Mouse (Mus musculus) ES-Bruce4 (cell line): Measurements from ENCODE around the gene Sh3bgrl3. TPM values are rescaled to one million over a fixed set of nuclear protein-coding genes. Genes with fewer than 3 reads are reported as not detected.
A peak's percentile ranks its signal among the peaks of the same experiment; 100 is the strongest.
"Not testable (repeated sequence)": the region's sequence is repeated elsewhere in the genome, so short reads cannot be mapped to it uniquely, and the experiment has no call there.

ENCODE experiments used
- H3K27ac ChIP-seq: 2 replicates; pipeline ENCODE4 v1.5.1; 2012; ENCODE audit warnings: low read length, inconsistent platforms; ENCODE audit not compliant: insufficient read depth
- H3K27me3 ChIP-seq: 2 replicates; pipeline ENCODE4 v1.6.1; 2012; ENCODE audit warnings: mild to moderate bottlenecking, low read length, inconsistent platforms; ENCODE audit not compliant: control insufficient read depth, poor library complexity, insufficient read depth, severe bottlenecking
- H3K36me3 ChIP-seq: 2 replicates; pipeline ENCODE4 v1.6.1; 2012; ENCODE audit warnings: inconsistent platforms, mild to moderate bottlenecking, low read length, moderate library complexity; ENCODE audit not compliant: control insufficient read depth, poor library complexity, insufficient read depth, severe bottlenecking
- H3K4me1 ChIP-seq: one replicate; pipeline ENCODE4 v1.8.1; 2011; ENCODE audit warnings: low read length; ENCODE audit not compliant: control insufficient read depth, insufficient read depth
- H3K4me3 ChIP-seq: 2 replicates; pipeline ENCODE4 v1.5.1; 2011; ENCODE audit warnings: low read depth, mild to moderate bottlenecking, low read length
- H3K9ac ChIP-seq: 2 replicates; pipeline ENCODE4 v1.6.1; 2012; ENCODE audit warnings: low read depth, mild to moderate bottlenecking, inconsistent platforms; ENCODE audit not compliant: poor library complexity, severe bottlenecking
- H3K9me3 ChIP-seq: replicated peaks from 2 replicates; pipeline ENCODE4 v1.6.1; 2012; ENCODE audit warnings: mild to moderate bottlenecking, low read length, inconsistent platforms; ENCODE audit not compliant: control insufficient read depth, poor library complexity, insufficient read depth, severe bottlenecking
- CTCF ChIP-seq: IDR thresholded peaks from one replicate; pipeline ENCODE4 v1.8.1; 2011; ENCODE audit warnings: low read depth, low read length
- EP300 ChIP-seq: IDR thresholded peaks from 2 replicates; pipeline ENCODE4 v1.6.1; 2011; ENCODE audit warnings: low read depth, low read length; ENCODE audit not compliant: insufficient read depth
- POLR2A ChIP-seq: IDR thresholded peaks from one replicate; pipeline ENCODE4 v1.8.1; 2011; ENCODE audit warnings: low read length; ENCODE audit not compliant: insufficient read depth
- polyA plus RNA-seq: library from polyadenylated mRNA; stranded (reverse); fragments of >200 nt; gene quantifications from 2 replicates; pipeline ENCODE4 v1.2.4, GENCODE M21; 2011; ENCODE audit warnings: low read depth; ENCODE audit not compliant: missing spikeins, insufficient read depth, insufficient read length

The Sh3bgrl3 gene
- polyA plus RNA-seq, 1 experiment = 106 TPM

GRCm38 (mm10) chr4:134153656-134154055, 25.1 kb upstream of the Sh3bgrl3 start:
- H3K36me3 ChIP-seq = peaks cover 38% of the 10 kb centered on the region
- no peak overlapping the region for H3K9ac ChIP-seq
- TF ChIP-seq EP300 (no peak), CTCF (no peak), POLR2A (no peak)

GRCm38 (mm10) chr4:134152112-134152511, 23.5 kb upstream of the Sh3bgrl3 start:
- Histone ChIP-seq H3K27me3 (no peaks in the 10 kb centered on the region), H3K9me3 (no peaks in the 10 kb centered on the region), H3K36me3 (peaks cover 46% of the 10 kb centered on the region), H3K27ac (no peak overlapping the region), H3K4me3 (no peak overlapping the region), H3K4me1 (no peaks in the 10 kb centered on the region), H3K9ac (no peak overlapping the region)
- no peak for TF ChIP-seq EP300
- TF ChIP-seq POLR2A = no peak
- no peak for TF ChIP-seq CTCF

More at GRCm38 (mm10) chr4:134153656-134154055, 25.1 kb upstream of the Sh3bgrl3 start:
- Histone ChIP-seq H3K27me3 (no peaks in the 10 kb centered on the region), H3K27ac (no peak overlapping the region), H3K4me3 (no peak overlapping the region), H3K9me3 (no peaks in the 10 kb centered on the region), H3K4me1 (no peaks in the 10 kb centered on the region)

- Histone ChIP-seq H3K4me3 (no peak overlapping the region), H3K36me3 (peaks cover 48% of the 10 kb centered on the region), H3K9ac (no peak overlapping the region), H3K27ac (no peak overlapping the region), H3K27me3 (no peaks in the 10 kb centered on the region), H3K4me1 (no peaks in the 10 kb centered on the region), H3K9me3 (no peaks in the 10 kb centered on the region)
- TF ChIP-seq EP300 (no peak), CTCF (no peak), POLR2A (no peak)
Measured at GRCm38 (mm10) chr4:134149389-134149788, 20.8 kb upstream of the Sh3bgrl3 start.

GRCm38 (mm10) chr4:134144297-134144696, 15.7 kb upstream of the Sh3bgrl3 start:
- H3K4me1 ChIP-seq, H3K9ac ChIP-seq, H3K27ac ChIP-seq, H3K27me3 ChIP-seq, H3K9me3 ChIP-seq, H3K4me3 ChIP-seq: not testable (repeated sequence)
- peaks cover 18% of the 10 kb centered on the region for H3K36me3 ChIP-seq

- TF ChIP-seq POLR2A (no peak), CTCF (peak; percentile 44)
- no peak overlapping the region for H3K4me3 ChIP-seq
- no peaks in the 10 kb centered on the region for H3K4me1 ChIP-seq
- no peak overlapping the region for H3K9ac ChIP-seq
- H3K27me3 ChIP-seq = no peaks in the 10 kb centered on the region
- peaks cover 7% of the 10 kb centered on the region for H3K36me3 ChIP-seq
- H3K9me3 ChIP-seq = no peaks in the 10 kb centered on the region
- H3K27ac ChIP-seq = no peak overlapping the region
Measured at GRCm38 (mm10) chr4:134138857-134139256, 10.3 kb upstream of the Sh3bgrl3 start.

- Histone ChIP-seq H3K4me3 (no peak overlapping the region), H3K27me3 (no peaks in the 10 kb centered on the region), H3K4me1 (no peaks in the 10 kb centered on the region), H3K9me3 (no peaks in the 10 kb centered on the region), H3K36me3 (peaks cover 12% of the 10 kb centered on the region), H3K27ac (no peak overlapping the region), H3K9ac (no peak overlapping the region)
- TF ChIP-seq POLR2A = no peak
- no peak for TF ChIP-seq CTCF
- no peak for TF ChIP-seq EP300
Measured at GRCm38 (mm10) chr4:134136280-134136926, 7.8 kb upstream of the Sh3bgrl3 start.
